Mouse (Mus musculus): ENCODE measurements around the gene Apba2. TPM values are rescaled to one million over a fixed set of nuclear protein-coding genes. Genes with fewer than 3 reads are reported as not detected.
A peak's percentile ranks its signal among the peaks of the same experiment; 100 is the strongest.

Apba2 gene
- total RNA-seq (2021), result under 1 TPM; 0.45 to 0.67 TPM

DNA sequence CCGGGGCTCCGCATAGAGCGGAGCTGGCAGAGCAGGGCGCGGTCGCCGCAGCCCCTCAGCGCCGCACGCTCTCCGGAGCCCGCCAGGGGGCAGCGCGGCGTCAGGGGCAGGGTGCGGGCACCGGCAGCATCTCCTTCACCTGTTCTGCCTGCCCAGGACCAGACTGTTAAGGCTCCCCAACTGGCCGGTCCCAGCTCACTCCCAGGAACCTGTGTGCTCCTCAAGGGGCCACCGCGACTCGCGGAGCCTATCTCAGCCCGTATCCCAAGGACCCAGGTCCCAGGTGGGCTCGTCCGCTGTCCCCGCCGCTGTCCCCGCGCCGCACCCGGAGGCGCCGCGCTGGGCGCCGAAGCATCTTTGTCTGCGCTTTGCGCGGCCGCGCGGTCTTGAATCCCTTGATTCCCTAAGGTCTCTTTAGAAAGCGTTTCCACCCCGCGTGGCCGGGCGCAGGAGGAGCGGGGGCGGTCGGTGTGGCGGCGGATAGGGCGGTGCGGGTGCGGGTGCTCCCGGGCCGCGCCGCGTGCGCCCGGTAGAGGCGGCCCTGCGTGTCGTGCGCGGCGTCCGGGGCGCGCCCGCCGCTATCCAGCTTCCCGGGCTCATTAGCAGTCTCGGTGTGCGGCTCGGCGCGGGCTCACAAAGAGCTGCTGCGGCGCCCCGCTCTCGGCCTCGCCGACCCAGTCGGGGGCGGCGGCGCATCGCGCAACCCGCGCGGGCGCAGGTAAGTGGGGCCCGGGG lies at the start of gene Apba2:
TSS of gene Apba2 (plus strand) at position 171 of the 735 bp plus-strand sequence.
- peak in 1 of 2 experiments; percentile 4 for DNase-seq
- intact Hi-C loops (cut with DNase I), result no loop called here

DNA sequence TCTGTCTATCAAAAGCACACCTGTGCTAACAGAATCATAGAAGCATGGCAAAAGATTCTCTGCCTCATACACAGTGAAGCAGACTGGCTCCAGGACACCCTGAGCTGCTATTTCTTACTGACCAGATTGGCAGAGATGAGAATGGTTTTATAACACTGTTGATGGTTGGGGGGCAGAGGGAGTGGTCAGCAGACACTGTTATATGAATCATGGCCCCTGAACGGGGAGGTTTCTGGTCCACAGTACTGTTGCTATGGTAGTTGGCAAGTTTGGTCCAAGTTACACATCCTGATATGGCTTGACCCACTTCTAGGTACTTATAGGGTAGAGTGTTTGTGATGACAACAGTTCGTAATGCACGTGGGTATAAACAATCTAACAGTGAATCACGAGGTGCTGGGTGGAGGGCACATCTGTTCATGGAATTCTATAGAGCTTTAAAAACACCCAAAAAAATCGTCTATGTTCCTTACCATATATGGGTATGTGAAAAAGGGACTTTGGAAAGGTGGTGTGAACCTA lies 49.6 kb upstream of the Apba2 start:
- intact Hi-C loops (cut with DNase I), result no loop called here
- DNase-seq, result no peak

DNA sequence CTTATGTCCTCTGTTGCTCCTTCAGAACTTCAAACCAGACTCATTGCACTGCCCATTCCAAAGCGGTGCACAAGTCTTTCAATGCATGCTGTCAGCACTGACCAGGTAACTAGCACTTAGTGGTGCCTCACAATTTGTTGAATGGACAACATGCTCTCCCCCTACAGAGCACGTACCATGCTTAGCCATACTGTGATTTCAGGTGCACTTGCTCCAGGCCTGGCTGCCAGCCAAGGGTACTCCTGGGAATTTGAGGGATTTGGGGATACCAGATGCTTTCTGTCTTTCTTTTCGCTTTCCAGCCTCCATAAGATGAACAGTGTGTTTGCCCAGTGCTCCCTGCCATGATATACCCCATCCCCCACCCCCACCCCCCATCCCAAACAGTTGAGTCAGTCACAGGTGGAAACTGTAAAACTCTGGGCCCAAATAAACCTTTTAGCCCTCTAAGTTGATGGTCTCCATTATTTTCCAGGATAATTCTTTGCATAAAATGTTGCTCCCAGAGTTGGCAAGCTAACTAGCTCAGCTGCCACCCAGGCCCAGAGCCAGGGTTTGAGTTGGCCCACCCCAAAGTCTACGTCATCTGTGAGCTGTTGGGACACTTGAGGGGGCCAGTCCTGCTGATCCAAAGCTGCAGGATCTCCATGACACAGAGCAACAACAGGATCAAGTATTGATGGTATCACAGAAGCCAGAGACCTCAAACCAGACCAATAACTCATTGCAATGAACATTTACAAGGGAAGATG lies 48.9 kb upstream of the Apba2 start:
- DNase-seq, result no peak
- intact Hi-C loops (cut with DNase I), result no loop called here

DNA sequence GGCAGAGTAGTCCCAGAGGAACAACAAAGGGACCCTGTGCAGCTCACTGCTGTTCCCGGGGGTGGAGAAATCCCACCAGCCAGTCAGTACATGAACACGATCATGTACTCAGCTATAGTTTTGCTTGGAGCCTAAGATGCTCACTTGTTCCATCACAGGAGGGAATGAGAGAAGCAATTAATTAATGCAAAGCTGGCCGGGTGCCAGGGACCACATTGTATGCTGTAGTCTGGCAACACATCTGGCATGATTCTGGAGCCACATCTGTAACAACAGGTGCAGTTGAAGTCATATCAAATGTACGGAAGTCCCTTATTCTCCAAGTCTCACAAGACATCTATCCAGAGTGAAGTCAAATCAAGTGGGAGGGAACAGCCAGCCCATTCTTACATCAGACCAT lies 45.3 kb upstream of the Apba2 start:
- DNase-seq, result no peak
- intact Hi-C loops (cut with DNase I), result loop anchor here (5.0 kb wide), 1 partner anchor 41 kb away; no protein-coding TSS in a partner anchor

DNA sequence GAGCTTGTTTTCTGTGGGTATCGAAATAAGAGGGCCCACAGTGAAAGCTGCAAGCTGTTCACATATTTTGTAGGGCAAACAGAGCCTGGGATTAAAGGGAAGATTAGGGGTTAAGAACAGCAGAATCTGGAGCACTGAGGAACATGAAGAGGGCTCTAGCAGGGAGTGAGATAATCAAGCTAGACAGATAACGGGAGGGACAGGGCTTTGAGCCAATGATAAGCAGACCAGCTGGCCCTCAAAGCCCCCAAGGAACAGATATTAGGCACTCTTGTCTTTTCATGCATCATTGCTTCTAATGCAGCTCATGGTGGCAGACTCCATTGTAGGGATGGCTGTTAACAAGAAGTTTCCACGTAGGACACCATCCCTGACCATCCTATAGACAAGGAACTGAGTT lies 44.8 kb upstream of the Apba2 start:
- intact Hi-C loops (cut with DNase I), result loop anchor here (5.0 kb wide), 1 partner anchor 41 kb away; no protein-coding TSS in a partner anchor
- no peak for DNase-seq

DNA sequence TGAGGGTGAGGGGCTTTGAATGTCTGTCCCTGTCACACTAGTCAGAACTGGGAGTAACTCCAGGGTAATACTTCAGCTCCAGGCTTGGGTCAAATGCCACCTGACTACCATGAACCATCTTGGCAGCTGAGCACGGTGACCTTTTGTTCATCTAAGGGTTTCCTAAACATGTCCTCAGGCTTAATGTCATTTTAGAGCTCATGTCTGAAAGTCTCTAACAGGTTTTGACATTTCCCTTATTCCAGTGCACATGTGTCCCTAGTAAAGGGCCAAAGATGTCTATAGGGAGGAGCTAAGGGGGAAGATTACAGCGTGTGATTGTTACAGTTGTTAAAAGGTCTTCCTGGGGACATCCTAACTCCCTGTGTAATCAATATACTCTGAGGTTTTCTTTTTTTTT lies 43.7 kb upstream of the Apba2 start:
- intact Hi-C loops (cut with DNase I), result loop anchor here (5.0 kb wide), 1 partner anchor 39 kb away; no protein-coding TSS in a partner anchor
- DNase-seq, result no peak

DNA sequence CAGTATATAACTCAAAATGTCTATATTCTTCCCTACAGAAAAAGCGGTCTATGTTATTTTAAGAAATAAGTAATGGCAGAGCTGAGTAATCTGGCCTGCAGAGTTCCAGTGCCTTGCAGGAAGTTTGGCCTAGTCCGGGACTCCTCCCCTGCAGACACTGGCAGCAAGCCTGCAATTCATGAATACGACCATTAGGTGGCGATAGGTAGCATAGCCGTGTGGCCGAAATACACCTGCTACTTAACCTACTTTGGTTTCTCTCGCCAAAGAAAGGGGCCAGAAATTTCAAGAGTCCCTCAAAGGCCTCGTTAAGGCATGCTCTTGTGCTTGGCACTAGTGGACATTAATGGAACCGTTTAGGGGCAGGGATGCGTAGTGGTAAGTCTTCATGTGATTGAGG lies 4.1 kb upstream of the Apba2 start:
- no peak for DNase-seq
- intact Hi-C loops (cut with DNase I), result loop anchor here (5.0 kb wide), 1 partner anchor 40 kb away; no protein-coding TSS in a partner anchor

DNA sequence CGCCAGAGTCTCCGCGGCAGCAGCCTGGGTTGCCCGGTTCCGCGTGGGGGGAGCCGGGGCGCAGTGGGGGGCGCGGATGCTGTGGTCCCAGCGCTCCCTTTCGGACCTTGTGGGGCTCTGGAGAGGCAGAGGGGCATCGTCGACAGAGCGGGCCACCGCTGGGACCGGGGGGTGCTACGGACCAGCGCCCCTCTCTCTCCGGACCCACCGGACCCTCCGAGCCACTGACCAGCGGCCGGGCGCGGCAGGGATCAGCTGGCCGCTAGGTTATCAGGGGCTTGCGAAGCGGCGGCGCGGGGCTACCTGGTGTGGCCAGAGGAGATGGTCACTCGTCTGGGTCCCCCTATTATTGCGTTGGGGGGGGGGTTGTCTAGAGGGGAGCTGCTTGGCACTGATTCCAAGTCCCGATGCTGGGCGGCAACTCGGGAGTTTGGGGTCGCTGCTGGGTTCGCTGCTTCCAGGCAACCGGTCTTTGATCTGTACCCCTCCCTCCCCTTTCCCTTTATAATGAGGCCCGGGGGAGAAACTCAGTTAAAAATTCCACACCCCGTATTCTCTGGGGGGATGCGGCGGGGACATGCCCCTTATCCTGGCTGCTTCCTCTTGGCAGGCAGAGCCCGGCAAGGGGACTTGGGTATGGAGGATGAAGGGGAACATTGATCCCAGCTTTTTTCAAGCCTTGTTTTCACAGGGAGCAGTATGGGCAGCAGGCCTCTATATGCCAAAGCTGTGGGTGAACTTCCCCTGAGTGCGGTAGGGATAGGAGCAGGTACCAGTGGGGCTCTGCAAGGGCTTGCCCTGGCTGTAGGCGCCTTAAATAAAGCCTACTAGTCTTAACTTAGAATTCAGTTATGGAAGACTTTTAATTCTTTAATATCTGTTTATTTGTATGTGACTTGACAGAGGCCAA lies 1.0 kb downstream of the Apba2 start:
- DNase-seq, result no peak
- intact Hi-C loops (cut with DNase I), result no loop called here

DNA sequence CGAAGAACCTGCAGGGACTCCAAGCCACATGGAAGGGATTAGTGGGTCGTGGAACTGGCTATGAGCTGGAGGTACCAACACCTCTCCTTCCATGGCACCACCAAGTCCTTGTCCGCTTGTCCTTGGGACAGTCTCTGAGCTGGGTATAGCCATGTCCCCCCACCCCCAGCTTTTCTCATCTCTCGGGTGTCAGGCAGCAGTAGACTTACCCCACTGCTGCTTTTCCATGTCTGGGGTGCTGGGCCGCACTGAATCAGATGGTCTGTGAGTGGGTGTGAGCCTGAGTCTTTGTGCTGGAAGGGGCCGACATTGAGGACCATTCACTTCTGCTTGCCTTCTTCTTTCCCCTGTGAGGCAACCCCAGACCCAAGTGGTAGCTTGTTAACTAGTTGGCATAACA lies 2.1 kb downstream of the Apba2 start:
- no peak for DNase-seq
- intact Hi-C loops (cut with DNase I), result no loop called here

DNA sequence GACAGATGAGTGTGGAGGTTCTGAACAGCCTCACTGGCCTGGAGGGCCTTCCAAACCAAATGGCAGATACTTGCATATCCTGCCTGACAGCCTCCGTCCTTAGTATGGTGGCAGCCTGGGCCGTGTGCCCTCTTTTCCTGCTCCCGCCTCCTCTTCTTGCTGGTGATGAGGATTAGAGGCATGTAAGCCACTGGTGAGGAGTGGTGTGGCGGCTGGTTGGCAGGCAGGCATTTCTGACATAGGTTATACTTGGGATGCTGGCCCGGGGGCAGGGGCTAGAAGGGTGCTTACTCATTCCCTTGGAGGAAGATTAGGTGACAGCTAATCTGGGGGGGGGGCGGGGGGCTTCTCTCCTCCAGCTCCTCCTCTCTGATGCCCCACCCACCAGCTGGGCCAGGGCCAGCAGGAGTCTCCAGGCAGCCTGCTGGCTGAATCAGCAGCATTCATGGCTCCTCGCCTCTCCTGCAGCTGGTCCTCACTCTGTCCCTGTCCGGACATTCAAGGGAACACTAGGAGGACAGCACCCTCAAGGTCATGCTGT lies 3.3 kb downstream of the Apba2 start:
- intact Hi-C loops (cut with DNase I), result loop anchor here (5.0 kb wide), 1 partner anchor 42 kb away; no protein-coding TSS in a partner anchor
- DNase-seq, result no peak

DNA sequence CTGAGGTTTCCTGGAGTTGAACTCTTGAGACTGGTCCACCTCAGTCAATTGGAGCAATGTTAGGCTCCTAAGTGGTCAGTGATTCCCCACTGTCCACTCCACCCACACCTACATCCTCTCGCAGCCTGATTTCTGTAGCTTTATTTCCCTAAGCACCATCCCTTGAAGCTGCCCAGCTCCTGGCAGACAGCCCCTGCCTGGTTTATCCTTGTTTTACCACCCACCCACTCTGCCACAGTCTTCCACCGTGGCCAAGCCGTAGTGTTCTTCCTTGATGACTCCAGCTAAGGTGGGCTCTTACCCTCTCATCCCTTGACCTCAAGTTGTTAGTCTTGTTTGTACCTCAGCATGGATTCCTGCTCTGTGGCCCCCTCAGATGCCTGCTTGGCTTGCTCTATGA lies 4.1 kb downstream of the Apba2 start:
- no peak for DNase-seq
- intact Hi-C loops (cut with DNase I), result loop anchor here (5.0 kb wide), 1 partner anchor 43 kb away; no protein-coding TSS in a partner anchor

DNA sequence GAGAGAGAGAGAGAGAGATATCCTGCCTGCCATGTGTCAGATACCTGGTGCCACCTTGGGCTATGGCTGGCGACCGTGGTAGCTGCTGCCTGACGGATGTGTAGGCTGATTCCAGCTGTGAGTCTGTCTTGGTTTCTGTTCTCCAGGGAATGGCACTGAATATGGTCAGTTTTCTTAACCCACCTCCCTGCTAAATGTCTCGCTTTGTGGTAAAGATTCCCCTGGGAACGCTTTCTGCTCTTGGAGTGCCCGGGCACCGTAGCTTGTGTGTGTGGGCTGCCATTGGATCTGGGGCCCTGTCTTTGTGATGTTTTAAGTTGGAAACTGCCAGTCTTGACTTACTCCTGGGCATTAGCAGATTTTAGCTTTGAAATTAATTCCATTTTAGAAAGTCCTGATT lies 7.3 kb downstream of the Apba2 start:
- intact Hi-C loops (cut with DNase I), result loop anchor here (5.0 kb wide), 1 partner anchor 47 kb away; no protein-coding TSS in a partner anchor
- DNase-seq, result no peak

DNA sequence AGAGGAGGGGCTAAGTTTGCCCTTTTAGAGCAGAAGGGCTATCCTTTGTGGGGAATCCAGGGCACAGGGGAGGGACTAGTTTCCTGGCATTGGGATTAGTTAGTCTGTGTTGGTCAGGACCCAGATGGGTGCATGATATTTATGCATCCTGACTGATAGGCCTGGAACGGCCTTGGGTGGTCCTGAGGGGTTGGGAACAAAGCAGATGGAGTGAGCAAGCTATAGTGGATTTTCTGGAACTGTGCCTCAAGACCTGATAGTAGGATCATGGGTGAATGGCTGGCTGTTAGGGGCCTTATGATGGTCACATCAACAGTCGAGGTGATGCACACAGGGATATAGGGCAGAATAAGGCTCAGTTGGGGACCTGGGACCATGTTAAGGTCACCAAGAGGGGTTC lies 8.4 kb downstream of the Apba2 start:
- no peak for DNase-seq
- intact Hi-C loops (cut with DNase I), result loop anchor here (5.0 kb wide), 1 partner anchor 48 kb away; no protein-coding TSS in a partner anchor

DNA sequence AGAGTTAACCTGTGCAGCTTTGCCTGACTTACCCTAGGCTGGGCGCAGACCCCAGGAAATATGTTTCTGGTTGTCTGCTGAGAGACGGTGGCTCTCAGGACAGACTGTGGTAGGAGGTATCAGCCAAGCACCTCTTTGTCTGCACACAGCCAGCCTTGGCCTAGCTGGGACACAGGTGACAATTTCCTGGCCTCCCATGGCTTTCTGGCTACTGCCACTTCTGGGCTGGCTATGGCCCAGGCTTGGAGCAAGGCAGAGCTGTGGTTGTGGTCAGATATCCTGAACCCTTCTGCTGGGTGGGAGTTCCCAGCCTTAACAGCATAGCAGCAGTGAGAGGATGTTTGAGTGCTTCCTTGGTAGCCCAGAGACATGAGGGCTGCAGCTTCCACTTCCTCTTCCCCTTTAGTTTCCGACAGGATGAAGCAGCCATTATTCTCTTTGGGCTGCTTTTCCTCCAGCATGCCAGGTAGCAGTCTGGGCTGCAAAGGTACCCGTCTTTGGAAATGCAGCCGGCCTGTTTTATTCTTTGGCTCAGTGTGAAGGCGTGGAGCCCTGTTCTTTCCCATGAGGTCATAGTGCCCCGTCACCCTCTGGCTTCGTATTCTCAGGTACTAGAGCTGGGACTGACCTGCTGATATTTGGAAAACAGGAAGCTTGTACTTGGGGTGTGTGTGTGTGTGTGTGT lies 9.2 kb downstream of the Apba2 start:
- no peak for DNase-seq
- intact Hi-C loops (cut with DNase I), result no loop called here

DNA sequence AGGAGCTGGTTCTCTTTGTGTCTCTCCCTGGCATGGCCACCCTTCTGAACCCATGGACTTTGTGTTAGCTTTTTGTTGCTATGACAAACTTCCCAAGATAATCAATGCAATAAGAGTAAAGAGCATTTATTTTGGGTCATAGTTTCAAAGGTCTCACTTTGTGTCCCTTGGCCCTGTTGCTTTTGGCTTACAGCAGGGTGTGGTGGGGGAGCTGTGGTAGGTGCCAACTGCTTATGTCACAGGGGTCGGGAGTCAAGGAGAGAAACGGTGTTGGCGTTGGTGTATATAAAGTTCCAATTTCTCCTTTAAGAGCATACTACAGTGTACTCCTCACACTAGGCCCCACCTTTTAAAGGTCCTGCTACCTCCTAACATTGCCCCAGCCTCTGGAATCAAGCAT lies 12.1 kb downstream of the Apba2 start:
- no peak for DNase-seq
- intact Hi-C loops (cut with DNase I), result no loop called here

DNA sequence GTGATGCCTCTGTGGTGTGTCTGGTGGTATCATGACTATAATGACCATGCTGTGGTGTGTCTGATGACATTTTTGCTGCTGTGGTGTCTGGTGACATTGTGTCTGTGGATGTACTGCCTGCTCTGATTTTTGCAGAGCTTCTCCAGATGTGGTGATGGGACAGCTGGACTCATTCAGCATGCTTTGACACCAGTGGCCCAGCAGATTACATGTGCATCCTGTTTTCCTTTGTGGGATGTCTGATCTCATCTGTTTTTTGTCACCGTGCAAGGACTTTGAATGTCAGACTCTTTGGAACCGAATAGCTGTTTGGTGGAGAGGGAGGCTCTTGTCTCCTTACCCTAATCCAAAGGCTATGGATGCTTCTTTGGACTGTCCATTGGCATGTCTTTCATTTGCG lies 13.8 kb downstream of the Apba2 start:
- intact Hi-C loops (cut with DNase I), result no loop called here
- no peak for DNase-seq

DNA sequence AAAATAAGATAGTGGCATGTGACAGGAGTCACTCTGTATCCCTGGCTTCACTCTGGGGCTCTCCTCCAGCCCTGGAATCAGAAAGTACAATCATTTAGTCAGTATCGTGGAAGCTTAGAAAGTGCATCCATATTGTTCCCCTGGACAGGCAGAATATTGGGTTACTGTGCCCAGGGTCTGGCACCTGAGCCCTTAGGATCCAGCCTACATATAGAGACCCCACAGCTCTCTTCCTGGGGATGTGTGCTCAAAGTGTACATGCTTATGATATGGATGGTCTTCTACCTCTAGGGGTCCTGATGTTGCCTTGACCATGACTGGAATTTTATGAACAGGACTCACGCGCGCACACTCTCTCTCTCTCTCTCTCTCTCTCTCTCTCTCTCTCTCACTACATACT lies 14.4 kb downstream of the Apba2 start:
- intact Hi-C loops (cut with DNase I), result no loop called here
- DNase-seq, result no peak

DNA sequence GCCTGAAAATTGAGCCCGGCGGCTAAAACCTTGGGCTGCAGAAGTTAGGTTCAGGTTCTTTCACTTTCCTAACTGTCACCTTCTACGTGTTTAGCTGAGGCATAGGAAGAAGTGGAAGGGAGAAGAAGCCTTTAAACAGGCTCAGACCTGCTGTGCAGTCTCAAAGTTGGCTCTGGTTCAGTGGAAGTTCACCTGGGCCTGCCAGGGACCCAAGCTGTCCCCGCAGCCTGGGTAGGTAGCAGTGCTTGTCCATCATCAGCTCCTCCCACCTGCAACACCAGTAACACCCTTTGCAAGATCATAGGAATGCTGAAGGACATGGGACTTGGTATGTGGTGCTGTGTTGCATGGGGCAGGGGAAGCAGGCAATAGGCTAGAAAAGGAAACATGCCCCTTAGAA lies 17.6 kb downstream of the Apba2 start:
- no peak for DNase-seq
- intact Hi-C loops (cut with DNase I), result no loop called here

DNA sequence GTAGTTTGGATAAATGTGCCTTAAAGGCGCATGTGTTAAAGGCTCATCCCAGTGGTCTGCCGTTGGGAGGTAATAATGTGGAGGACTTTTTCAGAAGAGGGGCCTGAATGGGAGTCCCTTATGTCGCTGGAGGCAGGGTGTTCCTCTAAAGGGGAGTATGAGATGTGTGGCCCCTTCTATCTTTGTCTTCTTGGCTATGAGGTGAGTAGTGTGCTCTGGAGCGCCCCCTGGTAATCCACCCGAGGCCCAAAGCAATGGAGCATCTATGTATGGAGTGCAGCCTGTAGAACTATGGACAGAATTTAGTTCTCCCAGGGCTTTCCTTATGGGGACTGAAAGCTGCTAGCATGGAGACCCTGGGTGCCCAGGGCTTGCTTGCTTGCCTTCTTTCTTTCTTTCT lies 18.0 kb downstream of the Apba2 start:
- no peak for DNase-seq
- intact Hi-C loops (cut with DNase I), result no loop called here
